Mouse (Mus musculus) MEL (cell line): ENCODE results near the gene Hcfc1.
A peak's percentile ranks its signal among the peaks of the same experiment; 100 is the strongest.

Experiments
- CHD1 ChIP-seq: IDR thresholded peaks from 2 replicates; pipeline ENCODE4 v1.6.1; 2012; ENCODE audit warnings: low read depth, mild to moderate bottlenecking, inconsistent platforms, low read length, improper control_type of control experiment
- CTCF ChIP-seq, 3 experiments: IDR thresholded peaks in 2 of 3; conservative IDR thresholded peaks in 1 of 3; 2 replicates each; pipeline ENCODE4 v1.5.1; 2011 to 2012; ENCODE audit warnings: low read length in 3 of 3, low read depth in 2 of 3, mild to moderate bottlenecking in 2 of 3, improper control_type of control experiment in 1 of 3, inconsistent platforms in 1 of 3, mixed read lengths in 1 of 3, moderate library complexity in 1 of 3; ENCODE audit not compliant: control insufficient read depth in 1 of 3, insufficient read depth in 1 of 3, poor library complexity in 1 of 3, severe bottlenecking in 1 of 3
- ELF1 ChIP-seq: IDR thresholded peaks from 2 replicates; pipeline ENCODE4 v1.6.1; 2014; ENCODE audit warnings: low read depth, mild to moderate bottlenecking, inconsistent platforms, low read length, improper control_type of control experiment, moderate library complexity
- EP300 ChIP-seq, 2 experiments: IDR thresholded peaks; 2 replicates each; pipeline ENCODE4 v1.6.1; 2011; ENCODE audit warnings: improper control_type of control experiment in 2 of 2, low read length in 2 of 2, low read depth in 1 of 2, mild to moderate bottlenecking in 1 of 2
- GABPA ChIP-seq: IDR thresholded peaks from 2 replicates; pipeline ENCODE4 v1.6.1; 2012; ENCODE audit warnings: low read depth, mild to moderate bottlenecking, inconsistent platforms, low read length, improper control_type of control experiment, moderate library complexity
- GATA1 ChIP-seq: IDR thresholded peaks from 2 replicates; pipeline ENCODE4 v1.6.1; 2011; ENCODE audit warnings: low read depth, low read length, improper control_type of control experiment
- POLR2A ChIP-seq, 2 experiments: IDR thresholded peaks; 2 replicates each; pipeline ENCODE4 v1.6.1; 2011 to 2012; ENCODE audit warnings: low read length in 2 of 2, mild to moderate bottlenecking in 2 of 2, control low read depth in 1 of 2, improper control_type of control experiment in 1 of 2, low read depth in 1 of 2, moderate library complexity in 1 of 2; ENCODE audit not compliant: control insufficient read depth in 1 of 2, insufficient read depth in 1 of 2, poor library complexity in 1 of 2
- POLR2AphosphoS2 ChIP-seq: IDR thresholded peaks from 2 replicates; pipeline ENCODE4 v1.6.1; 2011; ENCODE audit warnings: low read length, improper control_type of control experiment
- TAL1 ChIP-seq: IDR thresholded peaks from 2 replicates; pipeline ENCODE4 v1.6.1; 2012; ENCODE audit warnings: mild to moderate bottlenecking, inconsistent platforms, low read length, moderate library complexity, mixed read lengths

GRCm38 (mm10) chrX:73966248-73967176 lies at the start of gene Hcfc1:
- TF ChIP-seq GATA1 (no peak), CTCF (IDR thresholded peaks at IDR 0.05 in 2 of 3, conservative IDR thresholded peaks at IDR 0.05 in 1 of 3; ENCODE audit: control insufficient read depth in 1 of 3, insufficient read depth in 1 of 3, low read depth in 2 of 3, low read length in 3 of 3, poor library complexity in 1 of 3, severe bottlenecking in 1 of 3) (no peak), POLR2AphosphoS2 (no peak), EP300 (IDR thresholded peaks at IDR 0.05; ENCODE audit: low read depth in 1 of 2, low read length in 2 of 2) (no peak), ELF1 (peak; percentile 61; the same call in 1 of the 2 replicates), GABPA (no peak), CHD1 (peak; percentile 93; the same call in 1 of the 2 replicates), POLR2A (IDR thresholded peaks at IDR 0.05; ENCODE audit: control insufficient read depth in 1 of 2, insufficient read depth in 1 of 2, low read depth in 1 of 2, low read length in 2 of 2, poor library complexity in 1 of 2) (peak; percentile 33 to 37; a peak in 2 of 4 replicates), TAL1 (no peak)
